21 mouse cellular contexts compared by ENCODE assay signal in genomic region chr12:28847401-28847800, GRCm38 (mm10).
DNase-seq lines count a peak whose midpoint lies in the region; ATAC-seq and TF ChIP-seq lines count a peak whose summit lies in the region.
"Had no signal": no experiment of that assay in that cellular context is flagged by ENCODE, and none has a peak within 500 bp of the region (broad histone marks: within the 10 kb centered on the region; RNA-seq: fewer than 3 reads in every experiment).

No protein-coding gene starts in this region.

- TF ChIP-seq EP300 in heart, postnatal 0 days (IDR thresholded peaks at IDR 0.05; ENCODE audit: low read depth), result no peak

- 67% methylated on average over 6 of the region's 6 CpGs for WGBS in heart, postnatal 0 days

- no peaks in the 10 kb centered on the region for H3K9me3 ChIP-seq in heart, postnatal 0 days (replicated peaks; ENCODE audit: control insufficient read depth, low read length)
- H3K9me3 ChIP-seq: forebrain, embryonic 10.5 days had no signal

- peak; percentile 13 for DNase-seq in heart, postnatal 0 days (ENCODE audit: low spot score)
- DNase-seq in heart, adult 9 months (ENCODE audit: low spot score in 2 of 2), result no peak
- DNase-seq in kidney, postnatal 14 days, result peak; percentile 29
- no peak for DNase-seq in kidney, adult 18-20 months
- DNase-seq in adrenal gland, postnatal 14 days, result peak; percentile 67
- DNase-seq in lung, postnatal 14 days, result peak; percentile 6
- DNase-seq in neural tube, embryonic 10.5 days (ENCODE audit: extremely low spot score, low spot score), result no peak
- DNase-seq: B cell, adult 2 months; cerebellum, adult 18-20 months; cerebellum, postnatal 36 days; forebrain, postnatal 0 days; layer of hippocampus, postnatal 36 days; right cerebral cortex, postnatal 25 days; thymus, adult 18-20 months; thymus, postnatal 4 days had no signal

- H3K27ac ChIP-seq in heart, postnatal 0 days (ENCODE audit: low read depth), result no peak overlapping the region
- H3K27ac ChIP-seq: forebrain, embryonic 10.5 days; layer of hippocampus, adult 2 months; liver, embryonic 14.5 days had no signal

- H3K9ac ChIP-seq in heart, postnatal 0 days (replicated peaks; ENCODE audit: low read depth, low read length), result no peak overlapping the region
- H3K9ac ChIP-seq: forebrain, postnatal 0 days; liver, embryonic 14.5 days had no signal

- no peak overlapping the region for H3K4me3 ChIP-seq in heart, postnatal 0 days (ENCODE audit: low read depth, low read length)
- H3K4me3 ChIP-seq: forebrain, embryonic 10.5 days; layer of hippocampus, adult 2 months; megakaryocyte, embryonic 14.5 days had no signal

- H3K4me2 ChIP-seq in heart, postnatal 0 days (ENCODE audit: low read depth, low read length), result no peak overlapping the region
- H3K4me2 ChIP-seq: heart, embryonic 11.5 days had no signal

- H3K4me1 ChIP-seq in heart, postnatal 0 days (ENCODE audit: control insufficient read depth, insufficient read depth), result no peaks in the 10 kb centered on the region

- 0 out of 2 replicates have a peak, but pooled peaks have one; percentile 27 for ATAC-seq in heart, postnatal 0 days (ENCODE audit: insufficient read depth, low read depth)
- ATAC-seq: forebrain, postnatal 0 days; midbrain, embryonic 16.5 days had no signal

- no peaks in the 10 kb centered on the region for H3K36me3 ChIP-seq in heart, postnatal 0 days (replicated peaks; ENCODE audit: control insufficient read depth, insufficient read depth, low read length)
- H3K36me3 ChIP-seq: forebrain, embryonic 10.5 days had no signal

- no peak for TF ChIP-seq CTCF in heart, postnatal 0 days (IDR thresholded peaks at IDR 0.05; ENCODE audit: low read depth)

- H3K27me3 ChIP-seq in heart, postnatal 0 days (ENCODE audit: control insufficient read depth, insufficient read depth, low read length), result no peaks in the 10 kb centered on the region
- H3K27me3 ChIP-seq: megakaryocyte, embryonic 14.5 days had no signal

Comparison
In these comparisons a context has a peak if more than half of its experiments do, and no peak if none do; other contexts are left out.
1. DNase-seq: peak in heart, postnatal 0 days (single experiment), kidney, postnatal 14 days (single experiment), adrenal gland, postnatal 14 days (single experiment) and lung, postnatal 14 days (single experiment); none in heart, adult 9 months (0 of 2), kidney, adult 18-20 months (single experiment) and neural tube, embryonic 10.5 days (single experiment).